Mouse (Mus musculus) kidney, adult 18-20 months (tissue): Measurements from ENCODE around the gene Cep72.
A peak's percentile ranks its signal among the peaks of the same experiment; 100 is the strongest.
"Not testable (repeated sequence)": the region's sequence is repeated elsewhere in the genome, so short reads cannot be mapped to it uniquely, and the experiment has no call there.

Source experiments
- DNase-seq: peaks from one replicate; pipeline ENCODE4 v3.0.0; 2021

Cep72 gene

DNA sequence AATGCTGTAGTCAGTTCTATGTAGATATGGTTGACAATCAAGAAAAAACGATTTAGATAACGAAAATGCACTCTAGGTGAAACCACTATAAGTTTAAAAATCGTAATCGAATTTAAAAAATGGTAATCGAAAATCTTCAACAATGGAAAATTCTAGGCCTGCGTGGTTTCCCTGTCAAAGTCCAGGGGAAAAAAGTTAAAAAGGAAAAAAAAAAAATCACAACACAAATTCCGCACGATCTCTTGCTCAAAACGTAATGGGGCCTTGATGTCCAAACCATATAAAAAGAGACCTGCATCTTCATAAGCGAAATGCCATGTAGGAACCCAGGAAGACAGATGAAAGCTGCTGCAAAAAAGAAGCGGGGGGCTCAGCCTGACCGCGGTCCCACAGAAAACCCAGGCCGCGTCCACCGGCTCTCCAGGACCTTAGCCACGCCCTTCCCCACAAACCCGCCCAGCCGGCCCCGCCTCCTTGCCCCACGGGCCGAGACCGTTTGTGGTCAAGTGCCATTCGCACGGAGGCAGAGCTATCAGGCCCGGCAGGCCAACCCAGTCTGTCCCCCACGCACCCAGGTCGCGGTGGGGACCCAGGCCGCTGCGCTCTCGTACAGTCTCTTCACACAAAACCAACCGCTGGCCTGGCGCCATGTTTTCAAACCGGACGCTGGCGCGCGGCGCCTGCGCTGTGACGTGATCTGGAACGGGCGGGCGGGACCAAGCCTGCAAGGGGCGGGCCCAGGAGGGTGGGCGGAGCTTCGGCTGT, at the start of gene Cep72:
TSS of gene Cep72 (minus strand) at position 687 of the 765 bp plus-strand sequence.
- peak; percentile 94 for DNase-seq

DNA sequence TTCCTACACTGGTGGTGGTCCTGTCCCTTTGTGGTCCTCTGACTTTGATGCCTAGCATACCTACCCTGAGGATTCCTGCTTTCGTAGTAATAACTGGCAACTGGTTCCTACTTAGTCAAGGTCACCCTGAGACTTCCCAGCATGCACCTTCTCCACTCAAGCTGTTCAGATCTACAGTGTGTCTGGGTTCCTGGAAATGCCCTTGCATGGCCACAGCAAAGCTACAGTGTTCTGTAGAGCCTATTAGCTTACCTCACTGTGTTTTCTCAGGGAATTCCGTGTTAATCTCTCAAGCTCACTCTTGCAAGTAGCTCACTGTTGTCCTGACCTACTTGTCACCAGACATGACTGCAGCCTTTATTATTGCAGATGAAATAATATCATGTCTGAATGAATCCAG, 45.3 kb upstream of the Cep72 start:
- DNase-seq = no peak

DNA sequence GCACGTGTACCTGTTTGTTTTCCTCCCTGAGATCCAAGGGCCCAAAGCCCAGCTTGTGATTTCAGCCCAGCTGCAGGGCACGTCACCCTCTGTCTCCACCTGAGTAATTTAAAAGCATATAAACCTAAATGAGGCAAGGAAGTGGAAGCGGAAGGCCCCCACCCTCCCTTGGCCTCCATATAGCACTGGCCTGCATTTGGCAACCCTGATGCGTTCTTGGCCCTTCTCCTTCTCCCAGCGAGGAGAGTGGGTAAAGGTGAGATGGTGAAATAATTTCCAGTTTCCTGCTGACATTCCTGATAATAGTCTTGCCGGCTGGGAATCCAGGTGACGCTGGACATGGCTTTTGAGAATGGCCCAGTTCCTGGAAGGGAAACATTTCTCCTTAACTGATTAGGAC, 42.3 kb upstream of the Cep72 start:
- DNase-seq = no peak

DNA sequence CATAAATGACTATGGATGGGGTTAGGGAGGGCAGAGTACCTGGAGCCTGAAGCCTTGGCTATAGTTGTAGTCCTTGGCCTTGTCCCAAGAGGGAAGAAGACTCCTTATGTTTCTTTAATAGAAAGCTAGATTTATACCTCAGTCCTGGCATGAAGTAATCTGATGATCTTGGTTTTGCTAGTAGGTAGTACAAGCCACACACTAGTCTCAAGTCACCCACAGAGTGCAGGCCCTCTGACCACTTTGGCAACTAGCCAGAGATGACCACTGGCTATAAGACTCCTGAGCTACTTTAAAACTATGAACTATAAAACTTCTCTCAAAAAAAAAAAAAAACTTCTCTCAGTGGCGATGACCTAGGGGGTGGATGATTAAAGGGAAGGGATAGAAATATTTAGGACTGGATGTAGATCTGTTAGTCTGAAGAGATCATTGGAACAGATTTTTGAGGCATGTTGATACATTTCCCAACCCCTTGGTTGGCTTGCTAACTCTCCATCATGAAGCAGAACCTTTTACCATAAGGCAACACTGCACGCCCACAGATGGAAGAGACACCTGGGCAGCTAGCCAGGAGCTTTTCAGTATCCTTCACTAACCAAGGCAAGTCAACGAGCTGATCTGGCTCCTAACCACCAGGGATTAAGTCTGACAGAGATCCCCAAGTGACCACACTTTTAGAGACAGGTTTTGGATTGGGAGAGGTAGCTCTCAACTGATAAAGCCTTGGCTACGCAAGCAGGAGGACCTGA, 40.9 kb upstream of the Cep72 start:
- no peak for DNase-seq

DNA sequence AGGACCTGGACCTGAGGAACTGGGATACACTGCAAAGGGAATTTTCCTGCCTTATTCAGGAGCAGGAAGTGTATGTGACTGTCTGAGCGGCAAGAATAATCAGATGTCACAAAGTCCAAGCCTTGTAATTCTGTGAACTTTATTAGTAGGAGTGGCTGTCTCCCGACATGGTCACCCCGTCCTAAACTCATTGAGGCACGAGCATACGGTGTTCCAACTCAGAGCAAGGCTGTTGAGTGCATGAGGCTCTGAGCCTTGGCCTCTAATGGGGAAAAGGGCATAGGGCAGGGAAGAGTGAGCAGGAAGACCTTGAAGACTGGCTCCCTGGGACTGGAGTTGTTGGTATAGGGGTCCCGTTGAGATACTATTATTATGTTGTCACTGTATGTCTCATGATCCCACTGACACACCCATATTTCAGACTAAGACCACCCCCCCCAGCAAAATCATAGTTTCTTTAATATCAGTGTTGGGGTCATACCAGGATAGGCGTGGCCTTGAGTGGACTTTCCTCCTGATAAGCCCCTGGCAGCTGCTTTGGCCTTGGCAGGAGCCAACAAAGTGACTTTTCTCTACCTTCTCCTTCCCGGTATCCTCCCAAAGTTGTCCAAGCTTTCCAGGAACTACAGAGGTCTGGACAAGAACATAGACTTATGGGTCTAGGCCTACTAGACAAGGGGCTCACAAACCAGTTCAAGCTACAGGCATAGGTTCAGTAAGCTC, 40.2 kb upstream of the Cep72 start:
- no peak for DNase-seq

DNA sequence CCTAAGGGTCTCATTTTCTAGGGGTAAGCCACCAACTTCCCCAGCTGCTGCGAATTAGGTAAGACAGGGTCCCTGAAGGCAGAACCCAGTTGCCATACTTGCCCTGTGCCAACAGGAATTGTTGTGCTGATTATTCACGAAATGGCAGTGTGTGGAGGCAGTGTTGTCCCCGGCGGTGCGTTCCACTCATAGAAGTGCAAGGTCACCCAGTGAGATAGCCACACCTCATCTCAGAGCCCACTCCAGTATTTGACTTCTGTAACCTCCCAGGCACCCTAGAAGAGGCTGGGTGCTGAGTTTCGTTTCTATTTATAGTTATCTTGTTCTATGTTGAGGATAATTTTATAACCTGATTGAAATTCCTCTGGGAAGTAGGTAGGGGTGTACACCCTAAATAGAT, 36.8 kb upstream of the Cep72 start:
- no peak for DNase-seq

DNA sequence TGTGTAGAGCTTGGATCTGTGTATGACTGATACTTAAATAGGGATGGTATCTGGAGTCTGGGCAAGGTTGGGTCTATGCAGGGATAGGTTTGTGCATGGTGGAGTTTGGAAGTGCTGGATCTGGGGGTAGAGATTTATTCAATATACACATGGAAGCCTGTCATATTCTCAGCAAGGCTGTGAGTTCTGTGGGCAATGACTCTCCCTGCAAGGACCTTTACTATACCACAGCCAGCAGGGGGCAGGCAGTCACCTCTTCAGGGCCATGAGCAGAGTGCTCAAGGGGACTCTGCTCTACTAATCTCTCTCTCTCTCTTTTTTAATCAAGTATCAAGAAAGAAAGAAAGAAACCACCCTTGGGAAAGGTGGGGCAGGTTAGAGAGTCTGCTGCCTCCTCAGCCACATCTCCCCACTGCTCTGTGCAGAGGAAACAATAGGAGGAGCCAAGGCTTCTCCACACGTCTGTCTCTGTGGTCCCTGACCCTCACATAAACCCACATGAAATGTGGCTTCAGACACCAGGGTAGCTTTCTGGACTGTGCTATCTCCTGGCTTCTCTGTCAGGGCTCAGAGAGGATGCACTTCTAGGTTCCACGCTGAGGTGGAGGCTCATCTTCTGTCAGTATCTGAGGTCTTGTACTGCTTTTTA, 34.7 kb upstream of the Cep72 start:
- DNase-seq = peak; percentile 70

DNA sequence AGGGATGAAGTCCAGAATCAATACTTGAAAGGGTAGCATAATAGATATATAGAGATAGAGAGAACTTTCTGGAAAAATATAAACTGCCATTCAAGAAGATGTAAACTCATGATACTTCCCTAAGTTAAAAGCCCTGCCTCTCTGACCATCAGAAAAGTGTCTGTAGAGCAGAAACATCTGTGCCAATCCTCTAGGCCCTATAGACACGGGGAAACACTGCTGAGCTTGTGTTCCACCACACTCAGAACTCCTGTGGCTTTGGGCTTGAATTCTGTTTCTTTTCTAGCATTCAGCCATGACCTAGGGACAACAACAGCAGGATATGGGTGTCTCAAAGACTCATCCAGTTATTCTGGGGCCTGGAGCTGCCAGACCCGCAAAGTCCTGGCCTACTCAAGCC, 33.8 kb upstream of the Cep72 start:
- no peak for DNase-seq

DNA sequence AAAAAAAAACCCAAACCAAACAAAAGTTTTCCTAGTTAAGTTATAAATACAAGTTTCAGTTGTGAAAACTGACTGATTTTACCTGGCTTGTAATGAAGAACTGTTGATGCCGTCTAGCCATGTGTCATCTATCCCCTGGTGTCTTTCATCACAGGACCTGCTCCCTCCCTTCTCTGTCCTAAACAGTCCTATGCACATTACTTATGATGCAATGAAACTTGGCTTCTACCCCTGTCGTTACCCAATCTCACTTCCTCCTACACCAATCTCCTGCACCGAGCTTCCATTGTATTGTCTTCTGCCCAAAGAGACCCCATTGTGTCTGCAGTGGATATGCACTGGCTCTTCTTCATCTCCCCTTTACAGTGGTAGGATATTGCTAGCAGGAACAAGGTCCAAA, 28.2 kb upstream of the Cep72 start:
- no peak for DNase-seq

DNA sequence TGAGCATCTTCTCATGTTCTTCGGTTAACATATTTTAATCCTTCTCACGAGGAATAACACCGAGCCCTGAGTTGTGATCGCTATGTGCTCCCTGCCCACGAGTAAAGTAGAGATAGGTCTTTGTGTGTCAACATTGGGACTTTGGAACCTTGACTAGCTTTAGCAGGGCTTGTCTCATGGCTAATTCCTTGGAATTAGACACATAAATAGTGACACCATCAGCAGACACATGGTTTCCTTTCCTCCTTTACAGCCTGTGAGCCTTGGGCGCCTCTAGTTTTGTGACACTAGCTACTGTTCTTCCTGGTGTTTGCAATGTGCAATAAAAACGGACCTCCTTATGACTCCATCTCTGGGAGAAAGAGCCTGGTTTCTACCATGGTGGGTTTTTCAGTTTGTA, 11.3 kb upstream of the Cep72 start:
- DNase-seq = no peak

DNA sequence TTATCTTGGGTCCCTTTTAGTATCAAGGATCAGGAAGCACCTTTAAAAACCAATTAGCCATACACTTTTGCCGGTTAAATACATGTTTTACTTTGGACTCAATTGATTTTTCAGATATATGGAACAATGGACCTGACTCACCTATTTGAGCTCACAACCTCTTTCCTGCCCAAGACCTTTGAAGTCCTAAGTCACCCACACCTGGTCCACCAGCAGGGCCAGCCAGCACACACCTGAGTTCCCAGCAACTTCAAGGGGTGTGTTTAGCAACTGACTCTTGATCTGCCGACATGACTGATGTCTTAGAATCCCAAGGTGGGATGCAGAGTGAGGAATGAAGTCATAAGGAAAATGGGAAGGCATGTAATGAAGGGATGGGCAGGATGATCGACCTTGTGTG, 9.6 kb upstream of the Cep72 start:
- DNase-seq = no peak

DNA sequence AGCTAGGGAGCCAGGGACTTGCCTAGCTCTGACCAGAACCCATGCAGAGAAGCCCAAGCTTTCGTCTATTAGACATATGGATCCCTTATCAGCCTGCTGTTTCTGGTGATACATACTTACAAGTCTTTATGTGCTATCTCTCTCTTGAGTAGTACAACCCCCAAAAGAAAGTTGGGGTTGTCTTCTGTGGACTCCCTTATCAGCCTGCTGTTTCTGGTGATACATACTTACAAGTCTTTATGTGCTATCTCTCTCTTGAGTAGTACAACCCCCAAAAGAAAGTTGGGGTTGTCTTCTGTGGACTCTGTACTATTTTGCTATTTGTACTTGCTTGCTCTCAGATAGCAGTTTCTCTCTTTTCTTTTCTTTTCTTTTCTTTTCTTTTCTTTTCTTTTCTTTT, 9.1 kb upstream of the Cep72 start:
- DNase-seq = not testable (repeated sequence)

DNA sequence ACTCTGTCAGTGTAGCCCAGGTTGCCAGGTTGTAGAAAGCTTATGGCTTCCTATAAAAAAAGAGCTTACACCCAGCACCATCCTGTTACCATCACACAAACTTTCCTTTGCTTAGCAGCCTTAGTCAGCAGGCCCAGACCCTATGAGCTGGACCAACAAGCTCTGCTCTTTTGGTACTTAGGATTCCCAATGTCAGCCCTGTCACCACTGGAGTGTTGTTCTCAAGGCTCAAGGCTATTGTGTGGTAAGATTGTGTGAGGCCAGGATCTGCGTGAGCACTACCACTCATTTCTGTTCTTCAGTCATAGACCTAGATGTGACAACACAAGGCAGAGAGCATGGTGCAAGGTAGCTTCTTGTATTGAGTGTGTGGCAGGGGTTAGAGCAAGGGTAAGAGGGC, 4.5 kb upstream of the Cep72 start:
- DNase-seq = no peak

DNA sequence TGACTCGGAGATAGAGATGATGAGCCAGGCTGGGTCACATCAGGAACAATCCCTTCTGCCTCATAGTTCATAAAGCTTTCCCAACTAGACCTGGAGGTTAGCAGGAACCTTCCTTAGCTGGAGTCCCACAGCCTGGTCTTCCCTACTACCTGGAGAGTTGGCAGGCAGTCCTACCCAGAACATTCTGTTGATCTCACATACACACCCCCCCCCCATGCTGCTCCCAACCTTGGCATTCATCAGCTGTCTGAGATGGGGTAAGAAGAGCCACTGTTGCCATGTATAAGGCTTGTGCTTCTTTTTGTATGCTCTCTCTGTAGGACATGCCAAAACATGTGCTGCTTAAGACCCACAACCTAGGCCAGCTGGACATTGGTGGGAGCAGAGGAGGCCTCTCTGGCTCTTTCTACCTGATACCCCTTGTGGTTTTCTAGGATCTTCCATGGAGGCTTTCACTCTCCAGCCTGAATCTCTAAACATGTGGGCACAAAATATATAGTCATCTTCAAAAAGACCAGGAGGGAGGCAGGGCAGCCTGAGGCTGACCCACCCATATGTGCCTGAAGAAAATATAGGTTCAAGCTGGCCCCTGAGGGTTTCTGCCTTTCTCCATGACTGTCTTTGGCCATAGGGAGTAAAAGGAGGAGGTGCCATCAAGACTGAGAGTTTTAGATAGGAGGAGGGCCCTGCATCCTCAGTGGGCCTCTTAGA, 1.4 kb upstream of the Cep72 start:
- no peak for DNase-seq

DNA sequence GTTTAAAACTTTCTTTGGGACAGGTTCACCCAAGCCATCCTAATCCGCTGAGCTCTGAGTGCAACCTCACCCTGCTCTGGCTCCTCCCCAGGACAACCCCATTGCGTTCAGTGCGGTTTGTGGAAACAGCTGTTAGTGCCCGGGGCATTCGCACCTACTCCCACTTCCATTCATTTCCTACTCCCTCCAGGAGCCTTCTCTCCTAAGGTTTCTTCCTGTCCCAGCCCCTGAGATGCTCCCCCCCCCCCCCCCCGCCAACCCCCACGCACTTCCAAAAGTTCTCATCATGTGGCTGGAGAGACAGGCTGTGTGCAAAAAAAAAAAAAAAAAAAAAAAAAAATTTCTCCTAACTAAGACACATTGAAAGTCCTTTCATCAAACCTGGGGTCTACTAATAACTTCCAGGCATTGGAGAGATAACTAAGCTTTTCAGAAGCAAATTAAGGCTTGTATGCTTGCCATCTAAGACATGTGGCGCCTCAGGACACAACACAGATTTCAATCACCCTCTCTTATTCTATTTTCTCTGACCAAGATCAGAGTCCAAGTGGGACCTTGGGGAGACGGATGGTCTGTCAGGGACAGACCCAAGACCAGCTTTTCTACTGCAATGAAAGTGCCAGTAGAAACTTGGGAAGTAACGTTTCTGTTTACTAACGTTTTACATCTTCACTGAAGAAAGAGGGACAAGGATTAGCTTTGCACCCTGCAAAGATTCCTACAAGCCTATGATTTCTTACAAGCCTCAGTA, 454 bp upstream of the Cep72 start:
- DNase-seq = no peak

DNA sequence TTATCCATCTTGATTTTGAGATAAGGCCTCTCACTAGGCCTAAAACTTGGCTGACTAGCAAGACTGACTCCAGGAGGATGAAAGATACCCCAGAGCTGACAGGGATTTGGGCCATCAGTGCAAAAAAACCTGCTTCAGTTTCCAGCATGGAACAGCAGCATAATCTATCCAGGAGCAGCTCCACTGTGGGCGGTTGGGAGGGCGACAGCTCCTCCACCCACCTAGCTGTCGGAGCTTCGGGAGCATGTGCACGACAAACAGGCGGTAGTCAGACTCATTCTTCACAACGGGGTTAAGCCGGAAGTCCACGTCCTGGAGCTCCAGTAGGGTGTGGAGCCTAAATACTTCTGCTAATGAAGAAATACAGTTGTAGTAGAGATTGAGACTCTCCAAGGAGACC, 4.0 kb downstream of the Cep72 start:
- DNase-seq = no peak

DNA sequence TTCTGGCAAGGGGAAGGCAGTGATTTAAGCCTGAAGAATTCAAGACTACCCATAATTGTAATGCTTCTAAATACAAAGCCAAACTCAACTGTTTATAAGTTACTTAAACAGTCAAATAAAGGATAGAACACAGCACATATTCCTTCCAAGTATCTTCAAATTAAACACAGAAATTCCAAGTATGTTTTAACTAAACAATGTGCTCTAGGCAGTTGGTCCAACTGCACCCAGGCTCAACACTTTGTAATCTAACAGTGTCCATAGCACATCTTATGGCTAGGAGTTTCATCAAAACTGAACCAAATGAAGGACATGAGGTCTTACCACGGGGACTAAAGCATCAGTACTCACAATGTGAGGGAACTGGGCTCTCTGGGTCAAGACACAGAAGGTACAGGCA, 5.9 kb downstream of the Cep72 start:
- DNase-seq = no peak

DNA sequence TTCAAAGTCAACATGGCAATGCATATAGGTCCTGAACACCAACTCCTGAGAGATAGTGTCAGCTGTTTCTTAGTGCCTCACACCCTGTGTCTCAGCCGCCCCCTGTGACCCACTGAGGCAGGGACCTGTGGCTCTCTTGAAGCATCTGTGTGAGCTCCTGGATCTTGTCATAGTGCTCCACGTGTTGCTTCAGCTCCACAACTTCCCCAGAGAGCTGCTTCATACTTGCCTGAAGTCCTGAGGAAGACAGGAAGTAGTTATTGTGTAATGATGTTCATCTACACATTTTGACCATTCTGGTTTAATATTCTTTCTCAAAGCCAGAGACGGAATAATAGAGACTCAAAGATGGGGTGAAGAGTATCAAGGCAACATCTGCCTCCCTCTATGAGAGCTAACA, 22.2 kb downstream of the Cep72 start:
- no peak for DNase-seq

DNA sequence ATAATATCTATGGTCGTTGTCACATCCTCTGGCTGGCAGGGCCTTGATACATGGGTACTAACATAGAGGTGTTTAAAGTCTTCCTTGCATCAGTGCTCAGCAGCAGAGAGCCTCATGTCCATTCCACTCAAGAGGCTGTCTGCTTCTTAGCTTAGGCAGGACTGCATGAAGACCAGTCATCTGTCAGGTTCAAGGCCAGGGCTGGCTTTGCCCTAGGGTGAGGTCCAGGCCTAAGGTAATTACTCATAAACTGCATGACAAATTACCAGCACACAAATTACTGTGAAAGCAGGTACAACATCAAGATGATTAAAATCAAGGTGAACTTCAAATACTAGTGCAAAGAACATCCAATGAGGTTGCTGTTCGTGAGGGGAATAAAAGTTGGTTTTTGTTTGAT, 26.3 kb downstream of the Cep72 start:
- no peak for DNase-seq

DNA sequence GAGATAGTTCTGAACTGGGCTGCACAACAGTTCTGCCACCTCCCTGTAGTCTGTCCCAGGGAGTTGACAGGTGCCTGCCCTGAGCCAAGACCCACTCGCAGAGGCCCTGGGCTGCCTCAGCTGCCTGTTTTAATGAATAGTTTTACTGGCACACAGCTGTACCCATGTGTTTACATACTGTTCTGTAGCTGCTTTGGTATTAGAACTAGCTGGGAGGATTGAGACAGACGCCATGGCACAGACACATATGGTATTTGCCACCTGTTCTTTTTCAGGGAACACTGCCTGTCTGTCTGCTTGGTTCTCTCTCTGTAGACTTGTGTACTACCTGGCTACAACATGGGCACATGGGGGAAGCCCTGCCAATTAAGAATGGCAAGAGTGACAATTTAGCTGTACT, 27.3 kb downstream of the Cep72 start:
- DNase-seq = no peak

DNA sequence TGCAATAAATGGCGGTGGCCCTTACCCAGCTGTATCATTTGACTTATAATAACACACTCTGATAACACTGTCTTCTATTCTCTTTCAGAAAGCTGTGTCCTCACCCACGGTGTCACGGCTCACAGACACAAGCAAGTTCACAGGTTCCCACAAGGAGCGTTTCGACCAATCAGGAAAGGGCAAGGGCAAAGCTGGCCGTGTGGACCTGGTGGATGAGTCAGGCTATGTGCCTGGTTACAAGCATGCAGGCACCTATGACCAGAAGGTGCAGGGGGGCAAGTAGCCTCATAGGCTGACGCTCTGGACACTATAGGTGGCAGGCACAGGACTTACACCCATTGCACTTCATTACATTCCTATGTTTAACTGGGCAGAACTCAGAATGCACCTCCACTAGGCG, 31.0 kb downstream of the Cep72 start:
- DNase-seq = no peak

DNA sequence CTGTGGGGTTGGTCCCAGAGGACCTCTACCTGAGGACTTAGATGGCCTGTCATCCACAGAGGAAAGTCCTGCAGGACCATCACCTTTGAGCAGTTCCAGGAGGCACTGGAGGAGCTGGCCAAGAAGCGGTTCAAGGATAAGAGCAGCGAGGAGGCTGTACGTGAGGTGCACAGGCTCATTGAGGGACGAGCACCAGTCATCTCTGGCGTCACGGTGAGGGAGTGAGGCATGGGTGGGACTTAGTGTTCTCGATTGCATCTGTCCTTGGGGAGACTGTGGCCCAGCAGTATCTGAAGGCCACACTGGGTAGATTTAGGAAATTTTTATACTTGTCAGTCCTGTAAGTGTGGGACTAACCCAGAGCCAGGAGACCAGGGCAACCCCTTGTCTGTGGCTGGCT, 31.4 kb downstream of the Cep72 start:
- DNase-seq = no peak
